Mouse (Mus musculus): Measurements from ENCODE around the gene Olfr370. TPM values are rescaled to one million over a fixed set of nuclear protein-coding genes. Genes with fewer than 3 reads are reported as not detected.
"Not testable (repeated sequence)": the region's sequence is repeated elsewhere in the genome, so short reads cannot be mapped to it uniquely, and the experiment has no call there.

Olfr370 gene
- polyA plus RNA-seq, 1 experiment from 2014 or later = not detected

DNA sequence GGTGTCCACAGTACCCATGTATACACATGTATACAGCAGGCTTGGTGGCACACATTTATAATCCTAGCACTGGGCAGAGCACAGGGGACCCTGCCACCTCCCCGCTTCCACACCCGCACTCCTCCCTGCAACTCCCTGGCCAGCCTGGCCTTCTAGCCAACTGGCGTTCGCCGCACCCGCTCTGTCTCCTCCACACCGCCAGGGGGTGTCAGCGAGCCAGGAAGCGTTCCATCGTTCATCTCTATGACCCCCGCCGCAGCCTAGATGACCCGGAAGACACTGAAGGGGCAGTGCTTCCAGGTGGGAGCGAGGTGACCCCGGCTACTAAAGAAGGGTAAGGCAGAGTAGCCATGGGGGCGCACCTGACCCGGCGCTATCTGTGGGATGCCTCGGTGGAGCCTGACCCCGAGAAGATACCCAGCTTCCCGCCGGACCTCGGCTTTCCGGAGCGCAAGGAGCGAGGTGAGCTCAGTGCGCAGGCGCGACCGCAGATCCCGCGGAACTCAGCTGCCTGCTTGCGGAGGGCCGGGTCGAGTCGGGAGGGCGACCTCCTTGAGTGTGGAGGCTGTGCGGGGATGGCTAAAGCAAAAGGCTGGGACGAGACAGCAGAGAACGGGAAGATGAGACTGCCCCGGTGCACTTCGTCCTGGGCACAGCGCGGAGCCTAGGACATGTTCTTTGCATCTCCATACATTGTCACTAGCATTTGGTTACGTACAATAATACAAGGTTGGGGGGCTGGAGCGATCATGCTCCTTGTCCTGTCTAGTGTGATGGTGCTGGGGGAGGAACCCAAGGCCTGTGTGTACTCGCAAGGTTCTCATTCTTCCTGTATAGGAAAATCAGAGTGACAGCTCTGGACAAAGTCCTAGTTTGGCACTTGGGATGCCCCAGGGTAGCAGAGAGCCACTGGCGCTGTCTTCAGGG lies 31.2 kb downstream of the Olfr370 start, which contains the start of gene Ndufb7:
TSS of gene Ndufb7 (plus strand) at position 203 of the 927 bp plus-strand sequence.
- H3K27ac ChIP-seq (ENCODE audit: low read depth, low read length) = peak within 1 kb of the TSS; percentile 68; the same call in 1 of the 2 replicates
- no peaks in the 10 kb centered on the region for H3K27me3 ChIP-seq (ENCODE audit: control insufficient read depth, insufficient read depth, low read length)
- peaks cover 9% of the 10 kb centered on the region for H3K4me1 ChIP-seq (ENCODE audit: control insufficient read depth, insufficient read depth, low read length)
- ATAC-seq (ENCODE audit: insufficient read depth, low FRiP score, low TSS enrichment) (peak; percentile 87), DNase-seq (ENCODE audit: low spot score) (peak; percentile 96)
- H3K9ac ChIP-seq (ENCODE audit: low read length) = peak within 1 kb of the TSS; percentile 79
- WGBS = under 1% methylated on average over 48 of the region's 48 CpGs
- no peaks in the 10 kb centered on the region for H3K9me3 ChIP-seq (ENCODE audit: control insufficient read depth, low read length)
- H3K4me3 ChIP-seq (ENCODE audit: low read depth, low read length) = peak within 1 kb of the TSS; percentile 72
- peaks cover 9% of the 10 kb centered on the region for H3K36me3 ChIP-seq (ENCODE audit: control insufficient read depth, insufficient read depth, low read length)
- H3K4me2 ChIP-seq (ENCODE audit: low read depth) = peak within 1 kb of the TSS; percentile 86

DNA sequence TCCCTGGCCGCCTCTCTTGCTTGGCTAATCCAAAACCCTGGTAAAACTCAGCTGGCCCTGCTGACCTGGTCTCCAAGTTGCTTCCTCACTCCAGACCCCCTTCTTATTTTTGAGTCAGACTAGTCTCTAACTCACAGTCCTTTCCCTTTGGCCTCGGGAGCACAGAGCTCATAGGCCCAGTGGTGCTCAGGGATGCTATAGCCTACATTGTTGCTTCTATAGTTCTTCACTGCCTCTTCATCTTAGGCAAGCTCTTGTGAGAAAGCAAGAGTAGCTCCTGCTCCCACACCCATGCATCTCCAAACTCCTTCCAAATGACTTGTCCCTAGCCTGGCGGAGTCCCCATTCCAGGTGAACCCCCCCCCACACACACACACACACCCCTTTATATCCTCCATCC lies 32.1 kb downstream of the Olfr370 start:
- Histone ChIP-seq H3K9me3 (ENCODE audit: control insufficient read depth, low read length) (no peaks in the 10 kb centered on the region), H3K4me3 (ENCODE audit: low read depth, low read length) (peak overlapping the region; percentile 72), H3K4me1 (ENCODE audit: control insufficient read depth, insufficient read depth, low read length) (peaks cover 9% of the 10 kb centered on the region), H3K36me3 (ENCODE audit: control insufficient read depth, insufficient read depth, low read length) (peaks cover 15% of the 10 kb centered on the region), H3K9ac (ENCODE audit: low read length) (peak overlapping the region; percentile 79), H3K4me2 (ENCODE audit: low read depth) (peak overlapping the region; percentile 86), H3K27me3 (ENCODE audit: control insufficient read depth, insufficient read depth, low read length) (no peaks in the 10 kb centered on the region), H3K27ac (ENCODE audit: low read depth, low read length) (no peak overlapping the region)
- ATAC-seq (ENCODE audit: insufficient read depth, low FRiP score, low TSS enrichment) = no peak
- DNase-seq (ENCODE audit: low spot score) = no peak
- 68% methylated on average over 3 of the region's 3 CpGs for WGBS

DNA sequence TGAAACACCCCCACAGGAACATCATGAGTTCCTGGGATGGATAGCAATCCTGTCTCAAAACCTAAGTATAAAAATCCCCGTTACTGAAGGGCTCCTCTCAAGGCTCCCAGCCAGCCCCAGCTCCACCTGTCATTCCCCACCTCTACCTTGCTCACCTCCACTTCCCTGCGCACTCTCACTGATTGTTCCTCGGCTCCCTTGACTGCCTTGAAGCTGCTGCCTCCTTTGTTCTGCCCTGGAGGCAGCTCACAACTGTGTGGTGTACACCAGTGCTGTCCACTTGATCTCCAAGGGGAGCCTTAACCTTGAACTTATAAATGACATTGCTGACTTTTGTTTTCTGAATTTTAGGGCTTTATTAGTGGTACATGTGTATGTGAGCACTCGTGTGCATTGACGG lies 32.5 kb downstream of the Olfr370 start:
- ATAC-seq (ENCODE audit: insufficient read depth, low FRiP score, low TSS enrichment) (no peak), DNase-seq (ENCODE audit: low spot score) (no peak)
- H3K36me3 ChIP-seq (ENCODE audit: control insufficient read depth, insufficient read depth, low read length) = peaks cover 16% of the 10 kb centered on the region
- H3K9ac ChIP-seq (ENCODE audit: low read length) = peak overlapping the region; percentile 79
- H3K27me3 ChIP-seq (ENCODE audit: control insufficient read depth, insufficient read depth, low read length) = no peaks in the 10 kb centered on the region
- H3K4me2 ChIP-seq (ENCODE audit: low read depth) = no peak overlapping the region; the same call in 1 of the 2 replicates
- no peak overlapping the region for H3K27ac ChIP-seq (ENCODE audit: low read depth, low read length)
- H3K9me3 ChIP-seq (ENCODE audit: control insufficient read depth, low read length) = no peaks in the 10 kb centered on the region
- H3K4me1 ChIP-seq (ENCODE audit: control insufficient read depth, insufficient read depth, low read length) = peaks cover 9% of the 10 kb centered on the region
- H3K4me3 ChIP-seq (ENCODE audit: low read depth, low read length) = no peak overlapping the region
- WGBS = 73% methylated on average over 5 of the region's 5 CpGs

DNA sequence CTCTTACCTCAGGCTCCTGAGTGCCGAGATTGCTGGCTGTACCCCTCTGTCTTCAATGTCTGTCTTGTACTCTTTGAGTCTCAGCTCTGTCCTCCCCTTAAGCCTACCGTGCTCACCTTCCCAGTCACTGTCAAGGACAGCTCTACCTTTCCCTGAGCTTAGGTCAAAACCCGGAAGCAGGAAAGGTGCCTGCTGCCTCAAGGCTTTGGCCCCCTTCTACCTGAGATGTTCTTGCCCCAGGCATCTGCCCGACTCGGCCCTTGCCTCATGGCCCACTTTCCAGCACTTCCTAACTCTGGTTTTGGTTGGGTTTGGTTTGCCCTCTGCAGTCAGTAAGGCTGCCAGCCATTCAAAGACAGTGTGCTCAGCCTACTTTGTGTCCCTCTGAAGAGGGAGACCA lies 33.2 kb downstream of the Olfr370 start:
- no peak overlapping the region for H3K27ac ChIP-seq (ENCODE audit: low read depth, low read length)
- 85% methylated on average over 5 of the region's 5 CpGs for WGBS
- DNase-seq (ENCODE audit: low spot score) (no peak), ATAC-seq (ENCODE audit: insufficient read depth, low FRiP score, low TSS enrichment) (no peak)
- no peaks in the 10 kb centered on the region for H3K9me3 ChIP-seq (ENCODE audit: control insufficient read depth, low read length)
- no peak overlapping the region for H3K4me3 ChIP-seq (ENCODE audit: low read depth, low read length)
- no peak overlapping the region for H3K4me2 ChIP-seq (ENCODE audit: low read depth)
- no peaks in the 10 kb centered on the region for H3K27me3 ChIP-seq (ENCODE audit: control insufficient read depth, insufficient read depth, low read length)
- no peak overlapping the region for H3K9ac ChIP-seq (ENCODE audit: low read length)
- H3K36me3 ChIP-seq (ENCODE audit: control insufficient read depth, insufficient read depth, low read length) = peaks cover 17% of the 10 kb centered on the region
- H3K4me1 ChIP-seq (ENCODE audit: control insufficient read depth, insufficient read depth, low read length) = peaks cover 9% of the 10 kb centered on the region

DNA sequence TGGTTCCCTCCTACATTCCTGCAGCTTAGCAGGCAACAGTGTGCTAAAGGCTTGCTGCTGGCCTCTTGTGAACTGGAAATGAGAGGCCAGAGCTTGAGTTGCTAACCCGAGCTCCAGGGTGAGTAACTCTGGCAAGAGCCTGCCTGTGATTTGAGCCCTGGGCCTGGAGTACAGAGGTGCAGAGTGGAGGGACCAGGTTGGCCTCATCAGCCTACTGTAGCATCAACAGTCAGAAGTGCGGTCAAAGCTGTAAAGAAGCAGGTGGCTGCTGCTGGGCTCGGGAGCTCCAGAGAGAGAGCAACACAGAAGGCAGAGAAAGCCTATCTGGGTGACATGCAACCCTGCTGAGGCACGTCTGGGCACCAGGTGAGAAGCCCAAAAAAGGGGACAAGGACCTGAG lies 33.6 kb downstream of the Olfr370 start:
- Histone ChIP-seq H3K4me3 (ENCODE audit: low read depth, low read length) (no peak overlapping the region), H3K27me3 (ENCODE audit: control insufficient read depth, insufficient read depth, low read length) (no peaks in the 10 kb centered on the region), H3K36me3 (ENCODE audit: control insufficient read depth, insufficient read depth, low read length) (peaks cover 17% of the 10 kb centered on the region), H3K4me2 (ENCODE audit: low read depth) (no peak overlapping the region), H3K4me1 (ENCODE audit: control insufficient read depth, insufficient read depth, low read length) (peaks cover 9% of the 10 kb centered on the region), H3K9ac (ENCODE audit: low read length) (no peak overlapping the region), H3K9me3 (ENCODE audit: control insufficient read depth, low read length) (no peaks in the 10 kb centered on the region), H3K27ac (ENCODE audit: low read depth, low read length) (no peak overlapping the region)
- DNase-seq (ENCODE audit: low spot score) (no peak), ATAC-seq (ENCODE audit: insufficient read depth, low FRiP score, low TSS enrichment) (no peak)
- 79% methylated on average over 4 of the region's 4 CpGs for WGBS

DNA sequence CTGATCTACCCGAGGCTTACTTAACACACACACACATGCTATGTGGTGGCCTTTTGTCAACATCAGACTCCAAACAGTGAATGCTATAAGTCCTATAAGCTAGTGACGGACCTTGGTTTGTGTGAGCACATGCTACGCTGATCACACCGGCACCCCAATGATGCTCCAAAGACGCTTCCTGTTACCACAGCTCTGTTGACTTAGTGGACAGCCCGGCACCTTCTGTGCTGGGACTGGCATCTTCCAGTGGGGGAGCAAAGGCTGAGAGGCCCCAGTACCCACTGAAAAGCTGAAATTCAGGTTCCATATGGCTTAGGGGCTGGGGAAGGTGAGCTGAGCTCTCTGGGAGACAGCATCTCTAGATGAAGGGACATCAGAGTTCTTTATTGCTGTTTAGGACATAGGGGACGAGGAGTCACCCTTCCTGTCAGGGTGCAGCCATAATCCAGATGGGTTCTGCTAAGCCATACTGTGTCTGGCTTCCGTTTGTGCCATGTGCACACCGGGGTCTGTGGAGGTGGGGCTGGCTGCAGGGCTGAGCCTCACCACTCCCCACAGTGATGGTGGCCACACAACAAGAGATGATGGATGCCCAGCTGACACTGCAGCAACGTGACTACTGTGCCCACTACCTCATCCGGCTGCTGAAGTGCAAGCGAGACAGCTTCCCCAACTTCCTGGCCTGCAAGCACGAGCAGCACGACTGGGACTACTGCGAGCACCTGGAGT lies 34.9 kb downstream of the Olfr370 start:
- ATAC-seq (ENCODE audit: insufficient read depth, low FRiP score, low TSS enrichment) = no peak
- peaks cover 9% of the 10 kb centered on the region for H3K4me1 ChIP-seq (ENCODE audit: control insufficient read depth, insufficient read depth, low read length)
- H3K27ac ChIP-seq (ENCODE audit: low read depth, low read length) = no peak overlapping the region
- H3K4me3 ChIP-seq (ENCODE audit: low read depth, low read length) = no peak overlapping the region
- no peak overlapping the region for H3K9ac ChIP-seq (ENCODE audit: low read length)
- DNase-seq (ENCODE audit: low spot score) = no peak
- H3K4me2 ChIP-seq (ENCODE audit: low read depth) = no peak overlapping the region
- 92% methylated on average over 12 of the region's 15 CpGs for WGBS
- no peaks in the 10 kb centered on the region for H3K27me3 ChIP-seq (ENCODE audit: control insufficient read depth, insufficient read depth, low read length)
- peaks cover 17% of the 10 kb centered on the region for H3K36me3 ChIP-seq (ENCODE audit: control insufficient read depth, insufficient read depth, low read length)
- no peaks in the 10 kb centered on the region for H3K9me3 ChIP-seq (ENCODE audit: control insufficient read depth, low read length)

DNA sequence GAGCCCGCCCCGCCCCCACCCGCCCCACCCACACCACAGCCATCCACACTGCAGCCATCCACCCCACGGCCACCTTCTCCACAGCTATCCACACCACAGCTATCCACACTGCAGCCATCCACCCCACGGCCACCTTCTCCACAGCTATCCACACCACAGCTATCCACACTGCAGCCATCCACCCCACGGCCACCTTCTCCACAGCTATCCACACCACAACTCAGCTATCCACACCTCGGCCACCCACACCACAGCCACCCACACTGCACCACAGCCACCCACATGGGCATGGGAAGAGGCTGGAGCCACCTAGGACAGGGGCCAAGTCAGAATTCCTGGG lies 35.4 kb downstream of the Olfr370 start:
- WGBS = 98% methylated on average over 5 of the region's 7 CpGs
- not testable (repeated sequence) for DNase-seq (ENCODE audit: low spot score); H3K9me3 ChIP-seq (ENCODE audit: control insufficient read depth, low read length); H3K9ac ChIP-seq (ENCODE audit: low read length); H3K4me2 ChIP-seq (ENCODE audit: low read depth); H3K27ac ChIP-seq (ENCODE audit: low read depth, low read length); H3K27me3 ChIP-seq (ENCODE audit: control insufficient read depth, insufficient read depth, low read length); H3K4me1 ChIP-seq (ENCODE audit: control insufficient read depth, insufficient read depth, low read length); ATAC-seq (ENCODE audit: insufficient read depth, low FRiP score, low TSS enrichment); H3K4me3 ChIP-seq (ENCODE audit: low read depth, low read length)
- H3K36me3 ChIP-seq (ENCODE audit: control insufficient read depth, insufficient read depth, low read length) = peaks cover 17% of the 10 kb centered on the region

DNA sequence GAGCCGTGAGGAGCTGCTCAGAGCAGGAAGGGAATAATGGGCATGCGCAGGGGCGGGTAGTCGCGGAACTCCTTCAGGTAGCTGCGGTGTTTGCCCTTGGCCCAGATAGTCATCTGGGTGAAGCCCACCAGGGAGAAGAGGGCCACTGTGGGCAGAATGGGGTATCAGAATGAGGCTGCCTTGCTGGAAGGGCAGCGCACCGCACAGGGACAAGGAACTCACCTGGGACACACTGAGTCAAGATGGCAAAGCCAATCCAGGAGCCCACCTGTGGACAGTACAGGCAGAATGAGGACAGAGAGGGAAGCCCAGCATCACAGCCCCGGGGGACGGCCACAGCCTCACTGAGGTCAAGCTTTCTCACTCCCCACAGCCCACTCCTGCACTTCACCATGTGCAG lies 36.2 kb downstream of the Olfr370 start:
- no peak for DNase-seq (ENCODE audit: low spot score)
- H3K4me3 ChIP-seq (ENCODE audit: low read depth, low read length) = no peak overlapping the region
- H3K9me3 ChIP-seq (ENCODE audit: control insufficient read depth, low read length) = no peaks in the 10 kb centered on the region
- 93% methylated on average over 10 of the region's 10 CpGs for WGBS
- peaks cover 11% of the 10 kb centered on the region for H3K4me1 ChIP-seq (ENCODE audit: control insufficient read depth, insufficient read depth, low read length)
- H3K9ac ChIP-seq (ENCODE audit: low read length) = no peak overlapping the region
- no peaks in the 10 kb centered on the region for H3K27me3 ChIP-seq (ENCODE audit: control insufficient read depth, insufficient read depth, low read length)
- H3K27ac ChIP-seq (ENCODE audit: low read depth, low read length) = no peak overlapping the region
- peaks cover 17% of the 10 kb centered on the region for H3K36me3 ChIP-seq (ENCODE audit: control insufficient read depth, insufficient read depth, low read length)
- no peak overlapping the region for H3K4me2 ChIP-seq (ENCODE audit: low read depth)
- ATAC-seq (ENCODE audit: insufficient read depth, low FRiP score, low TSS enrichment) = no peak
